Mouse (Mus musculus) lung, embryonic 14.5 days (tissue): ENCODE measurements around the gene Styxl1. TPM values are rescaled to one million over a fixed set of nuclear protein-coding genes. Genes with fewer than 3 reads are reported as not detected.

Experiments used
- ATAC-seq: fragments of 200-750 bp; cut with Nextera tagmentation; 2 replicates; pipeline ENCODE4 v1.8.0; 2017; ENCODE audit warnings: mild to moderate bottlenecking, moderate TSS enrichment, moderate library complexity; ENCODE audit not compliant: insufficient read depth
- DNase-seq: peaks from one replicate; pipeline ENCODE4 v3.0.0-alpha.2; 2015
- H3K27ac ChIP-seq: fragments of 300-500 bp; sonication (generic); 2 replicates; pipeline ENCODE4 v1.5.1; 2014; ENCODE audit warnings: low read depth, mild to moderate bottlenecking, moderate library complexity
- H3K27me3 ChIP-seq: fragments of 300-500 bp; sonication (generic); 2 replicates; pipeline ENCODE4 v1.6.1; 2014; ENCODE audit warnings: low read length, control low read depth; ENCODE audit not compliant: insufficient read depth
- H3K36me3 ChIP-seq: fragments of 300-500 bp; sonication (generic); 2 replicates; pipeline ENCODE4 v1.6.1; 2014; ENCODE audit warnings: control low read depth; ENCODE audit not compliant: insufficient read depth
- H3K4me1 ChIP-seq: fragments of 300-500 bp; sonication (generic); 2 replicates; pipeline ENCODE4 v1.6.1; 2014; ENCODE audit warnings: antibody characterized with exemption, control low read depth; ENCODE audit not compliant: insufficient read depth
- H3K4me2 ChIP-seq: fragments of 300-500 bp; sonication (generic); 2 replicates; pipeline ENCODE4 v1.6.1; 2014; ENCODE audit warnings: mild to moderate bottlenecking
- H3K4me3 ChIP-seq: fragments of 300-500 bp; sonication (generic); 2 replicates; pipeline ENCODE4 v1.5.1; 2014; ENCODE audit warnings: low read depth, low read length
- H3K9ac ChIP-seq: fragments of 300-500 bp; sonication (generic); 2 replicates; pipeline ENCODE4 v1.6.1; 2014
- H3K9me3 ChIP-seq: fragments of 300-500 bp; sonication (generic); 2 replicates; pipeline ENCODE4 v1.6.1; 2016; ENCODE audit warnings: low read depth, low read length, control low read depth
- CTCF ChIP-seq: IDR thresholded peaks from 2 replicates; pipeline ENCODE4 v1.5.1; 2016; ENCODE audit warnings: antibody characterized with exemption, low read depth
- WGBS: fragments of 180-500 bp; shearing (Covaris S2); extraction: QIAGEN DNeasy Blood & Tissue Kit; methylation state at CpG from one replicate; pipeline ENCODE4 v1.1.7; 2014; 5-methylcytosine and 5-hydroxymethylcytosine counted together
- polyA plus RNA-seq: library from polyadenylated mRNA; unstranded; fragments of >200 nt; fragmentation: Nextera tagmentation; extraction: Ambion mirVana; gene quantifications from 2 replicates; pipeline ENCODE4 v1.2.1, GENCODE M21; 2014

The Styxl1 gene
- polyA plus RNA-seq, 1 experiment from 2014 or later, result not detected

DNA sequence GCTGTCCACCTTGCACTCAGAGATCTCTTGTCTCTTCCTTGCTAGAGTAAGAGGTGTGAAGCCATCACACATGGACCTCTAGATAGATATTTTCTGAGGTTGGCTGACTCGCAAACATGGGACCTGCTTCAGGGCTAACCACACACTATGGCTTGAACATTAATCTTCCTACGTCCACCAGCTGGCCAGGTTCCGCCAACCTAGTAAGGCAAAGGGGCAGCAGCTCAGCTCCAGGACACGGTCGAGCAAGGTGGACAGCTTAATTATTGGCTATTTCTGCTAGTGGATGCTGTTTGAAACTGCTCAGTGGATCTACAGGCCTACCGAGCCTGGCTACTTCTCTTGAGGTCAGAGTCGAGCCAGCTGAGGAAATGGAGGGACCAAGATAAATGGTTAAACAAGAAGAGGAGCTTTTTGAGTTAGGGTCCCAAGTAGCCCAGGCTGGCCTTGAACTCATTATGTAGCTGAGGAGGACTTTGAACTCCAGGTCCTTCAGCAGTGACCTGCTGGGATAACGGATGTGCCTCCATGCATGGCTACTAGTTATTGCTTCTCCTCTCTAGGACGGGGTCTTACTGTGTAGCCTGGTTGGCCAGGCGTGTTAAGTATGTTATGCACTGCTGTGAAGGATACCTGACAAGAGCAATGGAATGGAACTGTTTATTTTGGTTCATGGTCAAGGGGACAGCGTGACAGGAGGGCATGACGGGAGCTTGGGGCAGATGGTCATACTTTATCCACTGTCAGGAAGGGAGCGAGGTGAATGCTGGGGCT lies 66.4 kb downstream of the Styxl1 start:
- no peak for TF ChIP-seq CTCF
- Histone ChIP-seq H3K4me1 (peaks cover 6% of the 10 kb centered on the region; the same call in 1 of the 2 replicates), H3K9me3 (no peaks in the 10 kb centered on the region), H3K36me3 (peaks cover 16% of the 10 kb centered on the region; the same call in 1 of the 2 replicates), H3K27me3 (no peaks in the 10 kb centered on the region), H3K27ac (no peak overlapping the region), H3K9ac (no peak overlapping the region), H3K4me2 (no peak overlapping the region), H3K4me3 (no peak overlapping the region)
- 82% methylated on average over 13 of the region's 13 CpGs for WGBS
- ATAC-seq (no peak), DNase-seq (no peak)

DNA sequence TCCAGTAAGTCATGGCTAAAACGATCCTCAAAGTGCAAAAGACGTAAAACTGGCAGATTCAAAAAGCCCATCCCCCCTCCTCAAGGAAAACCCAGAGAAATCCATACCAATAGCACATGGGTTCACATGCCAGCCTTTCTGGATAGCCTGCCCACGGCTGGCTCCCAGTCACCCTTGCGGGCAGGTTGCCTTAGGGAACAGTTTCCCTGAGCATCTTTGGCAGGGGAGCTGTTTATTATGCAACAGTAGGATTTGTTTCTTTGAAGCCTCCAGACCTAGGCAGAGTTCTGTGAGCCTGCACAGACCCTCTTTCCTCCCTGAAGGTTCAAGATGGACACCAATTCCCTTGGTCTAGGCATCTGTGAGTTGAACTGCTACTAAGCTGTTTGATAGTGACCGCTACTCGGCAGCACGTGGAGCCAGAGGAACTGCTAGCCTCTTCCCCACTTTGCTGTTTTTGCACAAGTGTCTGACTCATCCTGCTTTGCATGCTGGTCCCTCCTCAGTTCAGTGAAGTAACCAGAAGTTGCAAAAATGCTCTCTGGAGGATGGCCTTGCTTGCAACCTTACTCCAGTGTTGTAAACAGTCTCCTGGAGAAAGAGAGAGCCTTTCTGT lies 67.5 kb downstream of the Styxl1 start:
- H3K9ac ChIP-seq, result no peak overlapping the region
- no peak for TF ChIP-seq CTCF
- 82% methylated on average over 7 of the region's 7 CpGs for WGBS

DNA sequence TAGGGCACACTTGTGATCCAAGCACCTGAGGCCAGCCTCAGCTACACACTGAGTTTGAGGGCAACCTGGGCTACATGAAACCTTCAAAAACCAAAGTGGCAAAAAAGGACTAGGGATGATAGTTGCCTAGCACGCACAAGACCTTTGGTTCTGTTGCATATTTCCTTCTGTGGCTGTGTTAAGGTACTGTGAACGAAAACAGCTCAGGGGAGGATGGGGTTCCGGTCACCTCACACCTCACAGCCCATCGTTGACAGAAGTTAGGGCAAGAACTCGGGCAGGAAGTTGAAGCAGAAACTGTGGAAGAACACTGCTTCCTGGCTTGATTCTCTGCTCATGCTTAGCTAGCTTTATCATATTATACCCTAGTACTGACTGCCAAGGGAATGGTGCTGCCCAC lies 68.5 kb downstream of the Styxl1 start:
- no peak overlapping the region for H3K27ac ChIP-seq
- H3K4me1 ChIP-seq, result peaks cover 6% of the 10 kb centered on the region; the same call in 1 of the 2 replicates
- H3K27me3 ChIP-seq, result no peaks in the 10 kb centered on the region
- no peak overlapping the region for H3K4me3 ChIP-seq
- H3K9ac ChIP-seq, result no peak overlapping the region
- no peak for TF ChIP-seq CTCF
- no peak for DNase-seq
- no peaks in the 10 kb centered on the region for H3K9me3 ChIP-seq
- WGBS, result 90% methylated on average over 5 of the region's 5 CpGs
- H3K4me2 ChIP-seq, result no peak overlapping the region
- H3K36me3 ChIP-seq, result peaks cover 11% of the 10 kb centered on the region; the same call in 1 of the 2 replicates
- ATAC-seq, result no peak

More for the DNA sequence above, 67.5 kb downstream of the Styxl1 start:
- Histone ChIP-seq H3K4me1 (peaks cover 6% of the 10 kb centered on the region; the same call in 1 of the 2 replicates), H3K4me2 (no peak overlapping the region), H3K27ac (no peak overlapping the region), H3K9me3 (no peaks in the 10 kb centered on the region), H3K4me3 (no peak overlapping the region), H3K27me3 (no peaks in the 10 kb centered on the region), H3K36me3 (peaks cover 13% of the 10 kb centered on the region; the same call in 1 of the 2 replicates)
- ATAC-seq, result no peak
- DNase-seq, result no peak

DNA sequence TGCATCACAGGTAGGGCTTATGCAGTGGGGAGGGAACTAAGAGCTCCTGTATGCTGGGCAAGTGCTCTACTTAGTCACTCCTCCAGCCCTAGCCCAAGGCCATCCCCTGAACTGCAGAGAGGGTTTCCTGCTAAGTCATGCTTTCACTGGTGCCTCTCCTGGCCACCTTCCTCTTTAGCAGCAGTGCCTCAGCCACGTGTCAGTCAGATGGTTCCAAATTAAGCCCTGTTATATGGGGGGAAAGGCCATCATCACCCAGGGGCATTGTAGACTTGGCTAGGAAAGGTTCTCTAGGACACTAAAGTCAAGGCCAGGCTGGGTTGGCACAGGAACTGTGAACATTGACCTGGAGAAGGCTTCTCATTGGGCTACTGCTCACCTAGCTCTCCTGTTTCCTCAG lies 70.3 kb downstream of the Styxl1 start:
- ATAC-seq, result no peak
- no peak overlapping the region for H3K9ac ChIP-seq
- H3K4me1 ChIP-seq, result no peaks in the 10 kb centered on the region
- no peak for TF ChIP-seq CTCF
- H3K4me3 ChIP-seq, result no peak overlapping the region
- H3K27ac ChIP-seq, result no peak overlapping the region
- H3K9me3 ChIP-seq, result no peaks in the 10 kb centered on the region
- DNase-seq, result no peak
- no peak overlapping the region for H3K4me2 ChIP-seq
- H3K27me3 ChIP-seq, result no peaks in the 10 kb centered on the region
- peaks cover 11% of the 10 kb centered on the region; the same call in 1 of the 2 replicates for H3K36me3 ChIP-seq
- 50% methylated on average over 1 of the region's 1 CpGs for WGBS

DNA sequence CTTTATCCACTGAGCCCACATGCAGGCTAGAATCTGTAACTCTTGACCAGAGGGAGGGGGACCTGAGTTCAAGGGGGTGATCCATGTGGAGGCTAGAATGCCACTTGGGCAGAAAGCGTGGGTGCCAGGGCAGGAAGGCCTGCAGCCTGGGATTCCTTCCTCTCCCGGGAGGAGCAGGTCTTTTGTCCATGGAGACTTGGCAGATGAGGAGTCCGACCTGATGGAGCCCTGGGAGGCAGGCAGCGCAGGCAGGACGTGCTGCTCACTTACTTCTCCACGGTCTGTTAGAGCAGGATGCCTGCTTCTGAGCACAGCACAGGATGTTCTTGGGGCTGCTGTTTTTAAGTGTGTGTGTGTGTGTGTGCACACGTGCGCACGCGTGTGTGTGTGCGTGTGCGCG lies 71.1 kb downstream of the Styxl1 start:
- H3K4me3 ChIP-seq, result no peak overlapping the region
- no peak for ATAC-seq

DNA sequence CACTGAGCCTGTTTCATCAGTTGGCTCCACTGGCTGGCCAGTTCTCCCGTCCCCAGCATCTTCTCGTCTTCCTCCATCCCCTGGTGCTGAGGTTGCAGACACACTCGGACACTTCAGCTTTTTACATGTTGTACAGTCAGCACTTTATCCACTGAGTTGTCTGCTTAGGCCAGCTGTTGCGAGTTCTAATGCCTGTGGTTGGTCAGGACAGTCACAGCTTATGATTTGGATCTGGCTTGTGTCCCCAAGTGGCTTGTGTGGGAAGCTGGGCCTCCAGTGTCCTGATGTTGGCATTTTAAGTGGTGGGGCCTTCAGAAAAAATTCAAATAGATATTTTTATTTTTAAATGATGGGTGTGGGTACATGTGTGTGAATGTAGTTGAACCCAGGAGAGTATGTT lies 72.8 kb downstream of the Styxl1 start:
- Histone ChIP-seq H3K4me1 (no peaks in the 10 kb centered on the region), H3K4me2 (no peak overlapping the region), H3K27me3 (no peaks in the 10 kb centered on the region), H3K36me3 (peaks cover 19% of the 10 kb centered on the region; the same call in 1 of the 2 replicates), H3K4me3 (no peak overlapping the region), H3K9ac (no peak overlapping the region), H3K27ac (no peak overlapping the region), H3K9me3 (no peaks in the 10 kb centered on the region)
- DNase-seq (no peak), ATAC-seq (no peak)
- 86% methylated on average over 4 of the region's 4 CpGs for WGBS
- no peak for TF ChIP-seq CTCF

More for the DNA sequence above, 71.1 kb downstream of the Styxl1 start:
- Histone ChIP-seq H3K27ac (no peak overlapping the region), H3K4me1 (no peaks in the 10 kb centered on the region), H3K4me2 (no peak overlapping the region), H3K36me3 (peaks cover 12% of the 10 kb centered on the region; the same call in 1 of the 2 replicates), H3K9ac (no peak overlapping the region), H3K27me3 (no peaks in the 10 kb centered on the region), H3K9me3 (no peaks in the 10 kb centered on the region)
- no peak for DNase-seq
- no peak for TF ChIP-seq CTCF
- WGBS, result 93% methylated on average over 13 of the region's 13 CpGs

DNA sequence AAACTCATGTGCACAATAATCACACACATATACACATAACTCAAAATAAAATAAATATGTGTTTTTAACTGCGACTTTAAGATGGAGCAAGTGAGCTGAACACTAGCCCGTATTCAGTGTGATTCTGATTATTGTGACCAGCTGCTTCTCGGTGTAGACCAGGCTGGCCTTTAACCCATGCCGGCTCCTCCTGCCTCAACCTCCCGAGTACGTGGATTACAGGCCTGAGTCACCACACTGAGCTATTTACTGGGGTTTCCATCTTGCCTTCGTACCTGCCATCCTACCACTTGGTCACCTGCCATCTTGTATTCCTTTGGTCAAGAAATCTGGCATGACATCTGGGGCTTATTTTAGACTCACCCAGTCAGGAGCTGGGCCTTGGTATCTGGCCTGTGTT lies 74.8 kb downstream of the Styxl1 start:
- Histone ChIP-seq H3K36me3 (peaks cover 13% of the 10 kb centered on the region; the same call in 1 of the 2 replicates), H3K4me2 (no peak overlapping the region), H3K4me1 (no peaks in the 10 kb centered on the region), H3K27me3 (no peaks in the 10 kb centered on the region), H3K4me3 (no peak overlapping the region), H3K27ac (no peak overlapping the region), H3K9me3 (no peaks in the 10 kb centered on the region), H3K9ac (no peak overlapping the region)
- TF ChIP-seq CTCF, result no peak
- ATAC-seq (no peak), DNase-seq (no peak)
- WGBS, result 94% methylated on average over 7 of the region's 7 CpGs
